ENCODE assay signal across 8 mouse cellular contexts in the genomic region with DNA sequence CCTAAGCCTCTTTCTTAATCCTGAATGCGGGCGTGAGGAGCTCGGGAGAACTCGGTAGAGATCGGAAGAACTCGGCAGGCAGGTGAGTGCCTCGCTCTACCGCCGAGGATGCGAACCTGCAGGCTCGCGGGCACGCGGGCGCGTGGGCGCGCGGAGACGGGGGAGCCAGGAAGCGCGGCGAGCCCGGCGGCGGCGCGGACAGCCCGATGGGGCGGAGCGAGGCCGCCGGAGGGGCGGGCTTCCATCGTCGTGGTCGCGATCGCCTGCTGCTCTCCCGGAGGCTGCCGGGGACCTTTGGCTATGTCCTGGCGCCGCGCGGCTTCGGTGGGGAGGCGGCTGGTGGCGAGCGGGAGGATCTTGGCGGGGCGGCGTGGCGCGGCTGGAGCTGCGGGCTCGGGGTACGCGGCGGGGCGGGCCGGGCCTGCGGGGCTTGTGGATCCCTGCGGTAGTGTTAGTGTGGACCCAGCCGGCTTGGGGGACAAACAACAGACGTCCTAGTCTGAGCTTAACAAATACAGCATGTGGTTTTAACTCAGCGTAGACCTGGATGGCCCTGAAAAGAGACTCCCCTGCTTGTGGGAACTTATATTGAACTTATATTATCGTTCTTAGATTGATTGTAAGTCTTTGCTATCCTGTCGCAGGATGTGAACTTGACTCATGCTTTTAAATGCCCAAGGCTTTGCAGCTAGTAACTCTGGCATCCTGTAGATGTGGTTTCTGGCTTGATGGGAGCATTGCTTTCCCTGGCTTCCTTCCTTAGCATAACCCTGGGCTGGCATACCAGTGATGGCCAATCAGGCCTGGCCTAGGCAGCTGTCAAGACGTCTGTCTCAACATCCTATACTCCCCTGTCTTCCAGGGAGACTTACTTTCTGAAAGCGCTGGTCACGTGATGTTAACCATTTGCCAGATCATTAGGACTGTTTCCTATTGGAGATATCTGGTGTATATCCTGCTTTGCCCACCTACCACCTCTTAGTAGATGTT. TPM values are rescaled to one million over a fixed set of nuclear protein-coding genes. Genes with fewer than 3 reads are reported as not detected.
DNase-seq lines count a peak whose midpoint lies in the region; ATAC-seq lines count a peak whose summit lies in the region.

No protein-coding gene starts in this region.

- peaks cover 18% of the 10 kb centered on the region; the same call in 1 of the 2 replicates for H3K36me3 ChIP-seq in heart, embryonic 10.5 days
- peaks cover 30% of the 10 kb centered on the region for H3K36me3 ChIP-seq in kidney, embryonic 15.5 days

- DNase-seq in A20 (ENCODE audit: low read depth, low spot score) = peak; percentile 92
- DNase-seq in brain, adult 2 months (ENCODE audit: low read depth, low spot score) = peak; percentile 97
- peak; percentile 91 for DNase-seq in heart, embryonic 10.5 days (ENCODE audit: low spot score)
- DNase-seq in liver = peak; percentile 92
- peak; percentile 83 to 92 for DNase-seq in spleen, postnatal 4 days (ENCODE audit: low spot score in 2 of 2)

- no peaks in the 10 kb centered on the region for H3K27me3 ChIP-seq in heart, embryonic 10.5 days (ENCODE audit: insufficient read depth, poor library complexity, severe bottlenecking)
- no peaks in the 10 kb centered on the region for H3K27me3 ChIP-seq in kidney, embryonic 15.5 days

- no peaks in the 10 kb centered on the region for H3K9me3 ChIP-seq in heart, embryonic 10.5 days
- H3K9me3 ChIP-seq in kidney, embryonic 15.5 days (replicated peaks) = no peaks in the 10 kb centered on the region

- peak overlapping the region; percentile 88 for H3K9ac ChIP-seq in kidney, embryonic 15.5 days

- H3K27ac ChIP-seq in heart, embryonic 10.5 days = peak overlapping the region; percentile 93
- H3K27ac ChIP-seq in kidney, embryonic 15.5 days = peak overlapping the region; percentile 88

- H3K4me3 ChIP-seq in heart, embryonic 10.5 days = peak overlapping the region; percentile 76
- peak overlapping the region; percentile 79 for H3K4me3 ChIP-seq in kidney, embryonic 15.5 days (replicated peaks)

- no peaks in the 10 kb centered on the region for H3K4me1 ChIP-seq in heart, embryonic 10.5 days
- H3K4me1 ChIP-seq in kidney, embryonic 15.5 days = peaks cover 4% of the 10 kb centered on the region; the same call in 1 of the 2 replicates

- ATAC-seq in erythroblast, adult 5-6 weeks (replicated peaks; ENCODE audit: low FRiP score, poor library complexity, severe bottlenecking) = peak; percentile 91
- ATAC-seq in kidney, embryonic 15.5 days (replicated peaks; ENCODE audit: low FRiP score) = peak; percentile 97
- ATAC-seq in monocyte, adult 5-6 weeks (replicated peaks; ENCODE audit: insufficient number of reproducible peaks, low FRiP score, low TSS enrichment, poor library complexity, severe bottlenecking) = peak; percentile 52

- under 1% methylated on average over 69 of the region's 71 CpGs for WGBS in heart, embryonic 10.5 days
- under 1% methylated on average over 65 of the region's 71 CpGs for WGBS in kidney, embryonic 15.5 days

- H3K4me2 ChIP-seq in kidney, embryonic 15.5 days = peak overlapping the region; percentile 80

RNA-seq across cellular contexts. Expression of a gene that starts 23.5 kb away (rescaled TPM):
- total RNA-seq in erythroblast, adult 5-6 weeks (2015; ENCODE audit: low replicate concordance) = 30.9 and 35.5 TPM in 2 replicates
- total RNA-seq in erythroblast, adult 5-6 weeks (2017; ENCODE audit: low replicate concordance) = 4.3 and 9.2 TPM in 2 replicates
- polyA plus RNA-seq in heart, embryonic 10.5 days (2016; fragmentation: Nextera tagmentation; extraction: Ambion mirVana) = 81.4 and 85.2 TPM in 2 replicates
- 95.5 and 99.5 TPM in 2 replicates for polyA plus RNA-seq in kidney, embryonic 15.5 days (2015; fragmentation: Nextera tagmentation; extraction: Ambion mirVana)
- total RNA-seq in monocyte, adult 5-6 weeks (2017) = 11.3 to 39.8 TPM (median 23.3 TPM) in 3 replicates

RNA-seq across cellular contexts. Expression of a gene that starts 37.0 kb away (rescaled TPM):
- total RNA-seq in erythroblast, adult 5-6 weeks (2015; ENCODE audit: low replicate concordance) = 16.3 and 26.1 TPM in 2 replicates
- 13.4 and 18.9 TPM in 2 replicates for total RNA-seq in erythroblast, adult 5-6 weeks (2017; ENCODE audit: low replicate concordance)
- polyA plus RNA-seq in heart, embryonic 10.5 days (2016; fragmentation: Nextera tagmentation; extraction: Ambion mirVana) = 25.2 and 31.7 TPM in 2 replicates
- polyA plus RNA-seq in kidney, embryonic 15.5 days (2015; fragmentation: Nextera tagmentation; extraction: Ambion mirVana) = 29.4 and 34.1 TPM in 2 replicates
- 8.4 to 27.0 TPM (median 24.3 TPM) in 3 replicates for total RNA-seq in monocyte, adult 5-6 weeks (2017)

RNA-seq across cellular contexts. Expression of a gene that starts 37.2 kb away (rescaled TPM):
- 0.42 and 0.96 TPM in 2 replicates for total RNA-seq in erythroblast, adult 5-6 weeks (2015; ENCODE audit: low replicate concordance)
- total RNA-seq in erythroblast, adult 5-6 weeks (2017; ENCODE audit: low replicate concordance) = 1.2 and 1.5 TPM in 2 replicates
- 14.2 and 16.6 TPM in 2 replicates for polyA plus RNA-seq in heart, embryonic 10.5 days (2016; fragmentation: Nextera tagmentation; extraction: Ambion mirVana)
- 14.6 and 16.8 TPM in 2 replicates for polyA plus RNA-seq in kidney, embryonic 15.5 days (2015; fragmentation: Nextera tagmentation; extraction: Ambion mirVana)
- total RNA-seq in monocyte, adult 5-6 weeks (2017) = 2.1 to 9.4 TPM (median 2.2 TPM) in 3 replicates

RNA-seq across cellular contexts. Expression of a gene that starts 37.4 kb away (rescaled TPM):
- 26.7 and 35.5 TPM in 2 replicates for total RNA-seq in erythroblast, adult 5-6 weeks (2015; ENCODE audit: low replicate concordance)
- 33.1 and 46.7 TPM in 2 replicates for total RNA-seq in erythroblast, adult 5-6 weeks (2017; ENCODE audit: low replicate concordance)
- 88.5 and 109 TPM in 2 replicates for polyA plus RNA-seq in heart, embryonic 10.5 days (2016; fragmentation: Nextera tagmentation; extraction: Ambion mirVana)
- 95.2 and 101 TPM in 2 replicates for polyA plus RNA-seq in kidney, embryonic 15.5 days (2015; fragmentation: Nextera tagmentation; extraction: Ambion mirVana)
- 65.4 to 91.0 TPM (median 83.2 TPM) in 3 replicates for total RNA-seq in monocyte, adult 5-6 weeks (2017)

Comparison
In these comparisons a context has a peak if more than half of its experiments do, and no peak if none do; other contexts are left out.
1. Peak in every context shown above with its lines: DNase-seq, ATAC-seq, H3K4me3 ChIP-seq and H3K27ac ChIP-seq.